Mouse (Mus musculus) layer of hippocampus, adult 9-11 months (tissue): ENCODE data around the gene Klf6.
A peak's percentile ranks its signal among the peaks of the same experiment; 100 is the strongest.

Experiments used
- DNase-seq: peaks from one replicate; pipeline ENCODE4 v3.0.0; 2022

The Klf6 gene

GRCm38 (mm10) chr13:5861157-5862002, at the start of gene Klf6:
Gene Klf6, plus strand, starts transcription at chr13:5861482.
- peak; percentile 100 for DNase-seq

GRCm38 (mm10) chr13:5813433-5813832, 47.8 kb upstream of the Klf6 start:
- no peak for DNase-seq

- DNase-seq, result no peak
Observed at GRCm38 (mm10) chr13:5817250-5817649, 44.0 kb upstream of the Klf6 start.

- DNase-seq, result no peak
Observed at GRCm38 (mm10) chr13:5819173-5819572, 42.1 kb upstream of the Klf6 start.

- DNase-seq, result no peak
Observed at GRCm38 (mm10) chr13:5822586-5822985, 38.7 kb upstream of the Klf6 start.

- DNase-seq, result no peak
Observed at GRCm38 (mm10) chr13:5823150-5823549, 38.1 kb upstream of the Klf6 start.

- DNase-seq, result no peak
Observed at GRCm38 (mm10) chr13:5824189-5824815, 37.0 kb upstream of the Klf6 start.

- no peak for DNase-seq
Observed at GRCm38 (mm10) chr13:5826170-5826827, 35.0 kb upstream of the Klf6 start.

- no peak for DNase-seq
Observed at GRCm38 (mm10) chr13:5831976-5832375, 29.3 kb upstream of the Klf6 start.

- no peak for DNase-seq
Observed at GRCm38 (mm10) chr13:5837174-5837777, 24.0 kb upstream of the Klf6 start.

GRCm38 (mm10) chr13:5841418-5841817, 19.9 kb upstream of the Klf6 start:
- DNase-seq, result no peak

- no peak for DNase-seq
Observed at GRCm38 (mm10) chr13:5842911-5843310, 18.4 kb upstream of the Klf6 start.

GRCm38 (mm10) chr13:5843829-5844228, 17.5 kb upstream of the Klf6 start:
- DNase-seq, result no peak

GRCm38 (mm10) chr13:5844338-5844737, 16.9 kb upstream of the Klf6 start:
- DNase-seq, result no peak

- no peak for DNase-seq
Observed at GRCm38 (mm10) chr13:5845161-5845590, 16.1 kb upstream of the Klf6 start.

GRCm38 (mm10) chr13:5845605-5846004, 15.7 kb upstream of the Klf6 start:
- no peak for DNase-seq

- no peak for DNase-seq
Observed at GRCm38 (mm10) chr13:5846860-5847259, 14.4 kb upstream of the Klf6 start.

- no peak for DNase-seq
Observed at GRCm38 (mm10) chr13:5847736-5848135, 13.5 kb upstream of the Klf6 start.

- DNase-seq, result no peak
Observed at GRCm38 (mm10) chr13:5860651-5861156, 578 bp upstream of the Klf6 start.

- peak; percentile 44 for DNase-seq
Observed at GRCm38 (mm10) chr13:5862003-5862625, 832 bp downstream of the Klf6 start.

GRCm38 (mm10) chr13:5862626-5863407, 1.5 kb downstream of the Klf6 start:
- DNase-seq, result no peak

- DNase-seq, result no peak
Observed at GRCm38 (mm10) chr13:5863408-5863891, 2.2 kb downstream of the Klf6 start.
